Mouse (Mus musculus): Measurements from ENCODE around the gene Gpr160.

Gpr160 gene

DNA sequence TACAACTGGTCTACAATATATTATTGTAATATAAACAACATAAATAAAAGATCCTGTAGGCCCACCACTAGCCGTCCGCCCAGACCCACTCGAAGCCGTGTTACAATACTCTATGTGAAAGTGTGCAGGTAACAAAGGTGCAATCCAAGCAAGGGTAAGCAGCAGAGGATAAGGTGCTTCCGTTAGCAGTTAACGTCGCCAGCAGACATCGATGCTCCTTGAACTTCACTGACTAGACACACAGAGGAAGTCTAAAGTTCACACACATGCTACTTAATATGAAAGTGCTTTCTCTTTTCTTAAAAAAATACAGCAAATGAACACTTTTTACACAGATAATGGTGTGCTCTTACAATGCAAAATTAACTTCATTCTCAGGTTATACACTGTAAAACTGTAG lies 43.7 kb downstream of the Gpr160 start:
- no peak for DNase-seq (ENCODE audit: inconsistent age in 2 of 2, low spot score in 1 of 2)

DNA sequence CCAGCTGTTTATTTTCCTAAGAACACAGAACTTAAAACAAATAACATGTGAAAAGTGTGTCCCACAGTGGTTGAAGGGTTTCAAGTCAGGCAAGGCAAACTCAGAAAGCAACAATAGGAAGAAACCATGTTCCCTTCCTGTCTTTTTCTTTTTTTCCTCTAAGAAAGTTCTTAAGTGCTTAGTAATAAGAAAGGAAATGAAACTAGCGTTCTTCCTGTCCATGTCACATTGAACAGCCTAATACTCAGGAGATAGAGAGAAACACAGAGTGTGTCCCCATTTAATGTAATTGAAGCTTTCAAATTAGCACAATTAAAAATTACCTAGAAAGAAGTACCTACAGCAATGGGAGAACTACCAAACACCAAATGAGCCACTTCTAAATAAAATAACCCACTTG lies 48.9 kb downstream of the Gpr160 start:
- no peak for DNase-seq (ENCODE audit: inconsistent age in 2 of 2, low spot score in 1 of 2)

DNA sequence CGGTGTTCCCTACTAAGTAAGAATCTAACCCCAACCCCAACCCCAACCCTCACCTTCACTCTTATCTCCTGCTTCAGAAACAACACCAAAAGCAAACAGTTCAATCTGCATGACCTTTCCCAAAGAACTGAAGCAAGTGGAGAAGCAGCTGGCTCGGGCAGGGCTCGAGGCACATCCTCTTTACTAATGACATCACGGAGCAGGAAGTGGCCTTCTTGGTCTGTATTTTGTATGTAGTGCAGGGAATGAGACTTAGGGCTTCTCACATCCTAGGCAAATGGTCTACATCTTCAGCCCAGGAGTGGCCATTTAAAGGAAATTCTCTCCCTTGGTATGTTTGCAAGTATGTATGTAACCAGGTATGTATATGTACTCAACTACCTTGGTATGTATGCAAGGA lies 61.4 kb downstream of the Gpr160 start:
- no peak for DNase-seq (ENCODE audit: inconsistent age in 2 of 2, low spot score in 1 of 2)

DNA sequence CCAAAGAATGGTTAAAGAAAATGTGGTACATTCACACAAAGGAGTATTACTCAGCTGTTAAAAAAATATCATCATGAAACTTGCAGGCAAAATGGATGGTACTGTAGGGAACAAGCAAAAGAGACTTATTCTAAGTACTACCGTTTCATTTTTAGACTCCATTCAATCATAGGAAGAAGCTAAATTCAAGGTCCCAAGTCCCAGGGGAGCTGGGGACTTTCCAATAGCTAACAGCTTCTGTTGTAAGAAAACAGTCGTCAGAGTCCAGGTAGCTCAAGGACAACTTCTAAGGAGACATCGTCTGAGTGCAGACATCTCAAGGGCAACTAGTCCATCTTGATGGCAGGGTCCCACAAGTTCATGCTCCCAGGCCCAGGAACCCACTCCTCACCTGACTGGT lies 71.9 kb downstream of the Gpr160 start:
- peak in 1 of 2 experiments; percentile 21 for DNase-seq (ENCODE audit: inconsistent age in 2 of 2, low spot score in 1 of 2)

DNA sequence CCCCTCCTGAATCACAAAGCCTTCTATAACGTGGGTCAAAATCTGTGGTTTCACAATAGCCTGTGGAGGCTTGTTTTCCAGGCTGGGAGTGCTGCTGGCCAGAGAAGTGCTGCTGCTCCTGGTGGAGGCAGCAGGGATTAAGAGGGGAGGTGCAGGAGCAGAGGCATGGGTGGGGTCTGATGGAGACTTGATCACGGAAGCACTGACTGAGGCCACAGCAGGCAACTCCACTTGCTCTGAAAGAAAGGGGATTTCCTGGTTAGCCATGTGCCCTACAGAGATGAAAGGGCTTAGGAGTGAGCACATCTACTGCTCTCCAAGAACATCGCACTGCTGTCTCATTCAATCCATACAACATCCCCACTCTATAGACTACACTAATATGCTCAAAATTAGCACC lies 74.1 kb downstream of the Gpr160 start:
- no peak for DNase-seq (ENCODE audit: inconsistent age in 2 of 2, low spot score in 1 of 2)

DNA sequence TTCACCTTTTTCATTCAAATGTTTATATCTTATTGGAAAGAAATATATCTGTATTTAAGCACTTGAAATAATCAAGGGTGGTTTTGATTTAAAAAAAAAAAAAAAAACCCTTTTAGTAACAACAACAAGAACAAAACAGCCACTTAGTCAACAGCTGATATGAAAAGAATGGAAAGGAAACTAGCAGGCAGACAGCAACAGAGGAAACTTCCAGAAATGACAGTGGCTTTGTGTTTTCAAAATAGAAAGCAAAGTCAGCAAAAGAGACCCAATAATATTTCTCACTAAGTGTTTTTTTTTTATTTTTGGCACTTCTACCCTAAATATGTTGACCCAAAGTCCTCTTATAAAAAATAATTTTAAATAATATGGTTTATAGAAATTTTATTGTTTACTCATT lies 78.6 kb downstream of the Gpr160 start:
- DNase-seq (ENCODE audit: inconsistent age in 2 of 2, low spot score in 1 of 2): no peak
